Mouse (Mus musculus) kidney, adult 18-20 months (tissue): ENCODE measurements around the gene Olfr961.

ENCODE experiments used
- DNase-seq: peaks from one replicate; pipeline ENCODE4 v3.0.0; 2021

Gene Olfr961

DNA sequence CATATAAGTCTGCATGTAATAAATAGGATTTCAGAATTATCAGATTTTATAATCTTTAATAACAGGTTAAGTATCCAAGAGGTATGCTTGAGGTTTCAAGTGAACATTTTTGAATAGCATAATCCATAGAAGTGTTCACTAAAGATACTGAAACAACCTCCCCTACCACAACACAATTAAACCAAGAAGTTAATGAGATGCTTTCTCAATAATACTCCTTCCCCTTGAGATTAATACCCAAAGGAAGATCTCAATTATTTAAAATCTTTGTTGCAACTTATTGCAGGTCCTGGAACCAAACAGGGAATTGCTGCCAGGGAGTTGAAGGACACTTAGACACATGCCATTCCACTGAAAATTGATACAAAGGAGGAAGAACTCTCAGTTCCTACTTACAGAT is at the start of gene Olfr961:
Gene Olfr961 (plus strand): TSS at position 301 of the 400 bp plus-strand sequence.
- DNase-seq: no peak

DNA sequence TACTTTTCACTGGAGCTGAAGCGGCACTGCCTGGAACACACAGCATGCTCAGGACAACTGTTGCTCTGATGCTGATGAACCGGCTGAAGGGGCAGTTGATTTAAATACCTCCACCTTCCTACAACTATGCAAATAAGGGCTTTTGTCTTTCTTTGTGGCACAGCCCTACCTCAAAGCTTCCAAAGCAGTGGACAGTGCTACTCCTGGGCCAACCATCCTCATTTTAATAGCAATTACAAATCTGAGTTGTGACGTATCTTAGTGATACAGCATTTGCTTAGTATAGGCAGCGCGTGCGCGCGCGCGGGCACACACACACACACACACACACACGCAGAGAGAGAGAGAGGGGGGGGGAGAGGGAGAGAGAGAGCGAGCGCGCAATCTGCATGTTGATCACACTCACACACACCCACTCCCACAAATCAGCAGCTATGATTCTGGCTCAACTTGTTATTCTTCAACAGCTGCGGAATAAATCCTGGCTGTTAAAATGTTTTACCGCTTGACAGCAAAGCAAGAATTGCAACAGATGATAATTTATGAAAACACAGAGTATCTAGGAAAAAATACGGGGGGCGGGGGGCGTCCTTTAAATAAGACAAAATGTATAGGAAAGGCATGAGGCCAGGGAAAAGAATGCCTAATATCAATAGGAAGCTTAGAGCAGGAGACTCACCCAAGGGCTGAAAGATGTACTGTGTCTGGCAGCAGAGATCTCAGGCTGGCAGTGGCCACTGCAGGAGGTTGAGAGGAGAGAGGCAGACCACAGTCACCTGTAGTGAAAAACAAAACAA is 42.2 kb upstream of the Olfr961 start:
- DNase-seq: no peak

DNA sequence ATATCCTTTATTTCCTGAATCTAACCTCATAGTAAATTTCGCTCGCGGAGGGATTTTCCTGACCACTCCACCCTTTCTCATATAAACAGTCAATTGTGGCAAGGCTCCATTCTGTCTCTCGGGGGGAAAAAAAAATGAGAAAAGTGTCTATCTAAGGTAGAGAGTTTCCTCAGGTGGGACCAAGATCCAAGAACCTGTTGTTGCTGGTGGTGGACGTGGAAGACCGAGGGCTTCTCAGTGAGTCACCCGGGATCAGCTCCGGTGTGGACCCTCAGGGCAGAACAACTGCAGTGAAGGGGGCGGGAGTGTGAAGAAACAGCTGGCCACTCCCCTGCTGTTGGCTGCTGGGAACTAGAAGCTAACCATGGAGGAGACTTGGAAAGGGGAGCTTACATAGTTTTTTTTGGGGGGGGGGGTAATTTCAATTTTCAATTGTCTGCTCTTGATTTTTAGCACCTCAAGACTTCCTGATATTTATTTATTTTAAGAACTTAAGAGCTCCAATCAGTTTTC is 41.5 kb upstream of the Olfr961 start:
- DNase-seq: no peak

DNA sequence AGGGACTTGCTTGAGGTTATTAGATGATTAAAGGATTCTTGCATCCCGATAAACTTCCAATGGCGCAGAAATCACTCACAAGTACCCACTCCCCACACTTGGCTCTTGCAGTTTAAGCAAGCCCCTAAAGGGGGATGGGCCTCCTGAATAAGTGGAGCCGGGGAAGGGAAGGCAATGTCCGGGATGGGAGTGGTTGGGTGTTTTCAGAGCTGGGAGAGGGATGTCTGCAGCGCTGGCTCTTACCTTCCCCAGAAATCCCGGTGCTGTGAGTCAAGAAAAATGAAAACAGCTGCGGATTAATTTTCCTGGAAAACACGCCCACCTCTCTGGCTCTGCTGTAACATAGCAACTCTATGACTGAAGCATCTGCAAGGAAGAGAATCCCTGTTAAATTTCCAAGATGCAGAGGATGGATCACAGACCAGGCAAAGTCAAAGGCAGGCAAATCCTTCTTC is 40.9 kb upstream of the Olfr961 start, which contains the start of gene AW551984:
Gene AW551984 (minus strand): TSS at position 405 of the 455 bp plus-strand sequence.
- DNase-seq: no peak

DNA sequence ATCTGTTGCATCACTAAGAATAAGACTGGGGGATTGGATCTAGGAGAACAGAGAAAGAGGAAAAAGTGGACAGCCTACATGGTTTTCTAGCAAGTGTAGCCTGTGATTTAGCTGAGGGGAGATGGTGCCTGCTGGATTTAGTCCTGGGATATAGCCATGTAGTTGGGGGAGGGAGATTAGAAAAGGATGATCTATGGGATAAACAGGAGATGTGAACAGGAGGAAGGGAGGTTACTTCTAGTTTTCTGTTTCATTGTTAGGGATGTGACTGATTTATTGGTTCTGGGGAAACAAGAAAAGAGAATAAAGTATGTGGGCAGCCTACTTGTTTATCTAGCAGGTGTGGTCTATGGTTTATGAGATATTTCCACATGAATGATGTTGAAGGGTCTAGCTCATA is 36.4 kb upstream of the Olfr961 start:
- DNase-seq: no peak

DNA sequence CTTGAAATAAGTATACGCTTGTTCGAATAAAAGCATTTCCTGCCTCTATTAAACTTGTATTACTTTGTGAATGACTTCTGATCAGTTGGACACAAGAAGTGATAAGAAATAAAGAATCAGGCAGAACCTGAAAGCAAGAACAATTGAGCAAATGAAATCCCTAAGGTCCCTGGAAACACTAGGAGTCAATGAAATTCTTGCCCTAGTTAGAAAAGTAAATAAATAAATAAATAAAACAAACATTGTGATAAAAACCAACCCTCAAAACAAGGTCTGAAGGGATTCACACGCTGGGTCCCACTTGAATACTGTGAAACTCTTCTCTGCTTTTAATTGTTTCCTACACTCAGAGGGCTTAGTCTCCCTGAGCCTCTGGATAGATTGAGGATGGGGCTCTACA is 34.5 kb upstream of the Olfr961 start, which contains the start of gene Olfr148:
Gene Olfr148 (plus strand): TSS at position 301 of the 400 bp plus-strand sequence.
- DNase-seq: no peak

DNA sequence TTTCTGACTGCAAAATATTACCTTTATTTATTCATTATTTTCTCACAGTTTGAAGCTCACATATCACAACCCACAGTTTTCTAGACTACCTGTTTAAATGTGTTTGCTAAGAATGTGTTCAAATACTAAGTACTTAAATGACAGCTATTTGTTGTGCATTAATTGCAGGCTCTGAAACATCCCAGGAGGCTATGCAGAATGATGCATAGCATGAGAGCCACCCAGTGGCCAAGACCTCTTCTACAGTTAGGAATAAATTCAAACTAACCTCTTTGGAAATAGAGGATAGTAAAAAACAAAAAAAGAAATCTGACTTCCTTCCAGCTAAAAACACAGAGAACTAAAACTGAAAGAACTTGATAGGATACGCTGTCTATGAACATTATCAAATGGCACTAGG is 32.9 kb upstream of the Olfr961 start:
- DNase-seq: no peak

DNA sequence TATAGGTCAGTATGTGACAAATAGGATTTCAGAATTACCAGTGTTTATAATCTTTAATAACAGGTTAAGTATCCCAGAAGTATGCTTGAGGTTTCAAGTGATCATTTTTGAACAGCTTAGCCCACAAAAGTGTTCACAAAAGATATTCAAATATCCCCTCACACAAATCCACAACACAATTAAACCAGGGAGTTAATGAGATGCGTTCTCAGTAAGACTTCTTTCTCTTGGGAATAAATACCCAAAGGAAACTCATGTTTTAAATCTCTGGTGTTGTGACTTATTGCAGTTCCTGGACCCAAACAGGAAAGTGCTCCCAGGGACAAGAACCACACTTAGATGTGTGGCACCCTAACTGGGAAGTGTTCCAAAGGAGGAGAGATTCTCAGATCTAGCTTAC is 23.8 kb upstream of the Olfr961 start, which contains the start of gene Olfr960:
Gene Olfr960 (plus strand): TSS at position 301 of the 400 bp plus-strand sequence.
- no peak for DNase-seq

DNA sequence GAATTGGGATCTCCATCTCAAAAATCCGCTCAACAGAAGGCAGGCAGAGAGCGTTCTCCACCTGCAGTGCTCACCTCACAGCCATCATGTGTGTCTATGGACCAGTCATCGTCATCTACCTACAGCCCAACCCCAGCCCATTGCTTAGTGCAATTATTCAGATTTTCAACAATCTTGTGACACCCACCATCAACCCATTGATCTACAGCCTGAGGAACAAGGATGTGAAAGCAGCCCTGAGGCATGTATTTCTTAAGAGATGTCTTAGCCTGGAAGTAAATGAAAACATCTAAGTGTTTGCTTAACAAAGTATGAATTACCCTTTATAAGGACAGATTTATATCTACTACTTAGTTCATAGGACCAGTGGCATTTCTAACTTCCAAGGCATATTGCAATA is 21.1 kb upstream of the Olfr961 start:
- DNase-seq: no peak

DNA sequence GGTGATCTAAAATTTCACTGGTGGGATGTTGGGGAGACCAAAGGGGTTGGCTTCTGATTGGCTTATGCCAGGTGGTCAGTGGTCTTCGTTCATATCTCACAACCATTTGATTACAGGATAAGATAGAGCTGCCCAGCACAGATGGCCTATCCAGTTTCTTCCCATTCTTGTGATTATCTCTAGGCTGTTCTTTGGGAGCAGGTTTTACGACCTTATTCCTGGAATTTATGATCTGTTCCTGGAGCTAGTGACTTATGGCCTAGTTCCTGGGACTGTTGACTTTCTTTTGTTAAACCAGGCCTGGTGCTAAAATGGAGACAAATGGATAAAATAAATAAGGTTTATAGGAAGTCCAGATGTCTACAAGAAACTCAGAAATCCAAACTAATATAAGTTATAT is 20.2 kb upstream of the Olfr961 start:
- DNase-seq: no peak

DNA sequence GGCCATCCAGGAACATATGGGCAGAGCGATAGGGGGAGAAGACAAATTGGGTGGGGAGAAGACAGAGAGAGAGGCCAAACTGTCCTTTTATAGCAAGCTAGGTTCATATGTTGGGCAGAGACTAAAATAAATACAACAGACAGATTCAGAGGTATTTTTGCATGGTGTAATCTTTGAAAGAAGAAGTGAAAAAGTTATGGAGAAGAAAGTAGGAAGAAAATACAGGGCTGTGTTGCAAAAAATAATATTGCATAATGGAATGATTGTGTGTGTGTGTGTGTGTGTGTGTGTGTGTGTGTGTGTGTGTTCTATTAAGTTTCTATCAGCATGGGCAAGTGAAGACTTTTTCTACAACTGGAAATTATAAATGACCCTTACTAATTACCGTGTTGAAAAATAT is 15.8 kb upstream of the Olfr961 start:
- no peak for DNase-seq

DNA sequence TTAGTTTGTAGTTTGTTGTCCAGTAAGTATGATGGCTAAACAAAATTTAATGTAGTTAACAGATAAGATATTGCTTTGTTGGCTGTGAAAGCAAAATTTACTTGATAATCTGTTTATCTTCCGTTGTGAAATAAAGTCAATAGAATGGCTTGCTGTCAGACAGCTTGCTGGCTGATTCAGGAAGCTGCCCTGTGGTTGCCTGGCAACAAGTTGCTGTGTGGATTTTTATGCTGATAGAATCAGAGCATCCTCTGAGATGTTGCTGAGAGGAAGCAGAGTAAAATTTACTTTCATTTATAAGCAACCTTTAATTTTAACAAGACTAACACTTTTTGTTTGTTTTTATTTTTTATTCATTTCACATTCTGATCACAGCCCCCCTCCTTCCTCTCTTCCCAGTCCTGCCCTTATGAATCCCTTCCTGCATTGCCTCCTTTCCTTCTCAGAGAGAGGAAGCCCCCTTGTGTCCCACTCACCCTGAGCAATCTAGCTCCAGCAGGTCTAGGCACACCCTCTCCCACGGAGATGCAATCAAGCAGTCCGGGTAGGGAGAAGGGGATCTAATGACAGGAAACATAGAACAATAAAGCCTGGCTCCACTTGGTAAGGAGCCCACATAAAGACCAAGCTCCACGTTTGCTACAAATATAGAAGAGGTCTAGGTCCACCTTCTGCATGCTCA is 10.8 kb upstream of the Olfr961 start:
- DNase-seq: no peak

DNA sequence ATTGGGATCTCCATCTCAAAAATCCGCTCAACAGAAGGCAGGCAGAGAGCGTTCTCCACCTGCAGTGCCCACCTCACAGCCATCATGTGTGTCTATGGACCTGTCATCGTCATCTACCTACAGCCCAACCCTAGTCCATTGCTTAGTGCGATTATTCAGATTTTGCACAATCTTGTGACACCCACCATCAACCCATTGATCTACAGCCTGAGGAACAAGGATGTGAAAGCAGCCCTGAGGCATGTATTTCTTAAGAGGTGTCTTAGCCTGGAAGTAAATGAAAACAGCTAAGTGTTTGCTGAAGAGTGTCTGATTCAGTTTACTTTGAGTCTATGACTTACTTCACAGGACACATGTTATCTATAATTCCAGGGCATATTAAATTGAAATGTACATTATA is 2.5 kb downstream of the Olfr961 start:
- no peak for DNase-seq

DNA sequence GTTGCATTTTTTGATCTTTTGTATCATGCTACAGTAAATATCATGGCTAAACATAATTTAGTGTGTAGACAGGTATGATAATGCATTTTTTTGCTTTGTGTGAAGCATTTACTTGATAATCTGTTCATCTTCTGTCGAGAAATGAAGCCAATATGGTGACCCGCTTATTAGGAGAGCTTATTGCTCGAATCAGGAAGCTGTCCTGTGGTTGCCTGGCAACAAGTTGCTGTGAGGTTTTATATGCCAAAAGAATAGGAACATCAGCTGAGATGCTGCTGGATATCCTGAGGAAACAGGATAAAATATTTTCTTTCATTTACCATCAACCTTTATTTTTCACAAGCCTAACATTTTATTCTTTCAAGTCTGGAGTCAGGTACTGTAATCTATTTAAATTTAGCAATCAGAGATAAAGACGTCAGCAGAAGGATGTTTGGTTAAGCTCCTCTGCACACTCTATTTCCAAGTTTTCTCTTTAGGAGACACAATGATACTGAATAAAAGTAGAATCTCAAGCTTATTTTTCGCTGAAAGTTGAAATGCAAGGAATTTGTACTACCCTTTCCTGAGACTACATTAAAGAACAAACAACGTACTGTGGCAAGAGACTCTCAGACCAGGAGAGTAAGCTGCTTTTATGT is 10.0 kb downstream of the Olfr961 start:
- no peak for DNase-seq

DNA sequence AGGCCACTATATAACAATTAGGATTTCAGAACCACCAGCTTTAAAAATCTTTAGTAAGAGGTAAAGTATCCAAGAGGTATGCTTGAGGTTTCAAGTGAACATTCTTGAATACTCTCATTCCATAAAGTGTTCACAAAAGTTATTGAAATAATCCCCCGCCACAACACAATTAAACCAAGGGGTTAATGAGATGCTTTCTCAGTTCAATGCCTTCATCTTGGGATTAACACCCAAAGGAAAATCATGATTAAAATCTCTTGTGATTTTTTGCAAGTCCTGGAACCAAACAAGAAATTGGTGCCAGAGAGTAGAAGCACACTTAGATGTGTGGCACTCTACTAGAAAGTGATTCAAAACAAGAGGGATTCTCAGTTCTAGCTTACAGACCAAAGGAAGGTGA is 22.0 kb downstream of the Olfr961 start, which contains the start of gene Olfr963:
Gene Olfr963 (plus strand): TSS at position 301 of the 400 bp plus-strand sequence.
- DNase-seq: no peak

DNA sequence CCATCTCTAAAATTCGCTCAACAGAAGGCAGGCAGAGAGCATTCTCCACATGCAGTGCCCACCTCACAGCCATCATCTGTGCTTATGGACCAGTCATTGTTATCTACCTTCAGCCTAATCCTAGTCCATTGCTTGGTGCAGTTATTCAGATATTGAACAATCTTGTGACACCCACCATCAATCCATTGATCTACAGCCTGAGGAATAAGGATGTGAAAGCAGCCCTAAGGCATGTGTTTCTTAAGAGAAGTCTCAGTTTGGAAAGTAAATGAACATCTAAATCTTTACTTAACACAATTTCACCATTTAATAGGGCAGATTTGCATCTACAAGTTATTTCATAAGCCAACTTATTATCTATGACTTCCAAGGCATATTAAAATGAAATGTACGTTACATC is 24.8 kb downstream of the Olfr961 start:
- DNase-seq: no peak

DNA sequence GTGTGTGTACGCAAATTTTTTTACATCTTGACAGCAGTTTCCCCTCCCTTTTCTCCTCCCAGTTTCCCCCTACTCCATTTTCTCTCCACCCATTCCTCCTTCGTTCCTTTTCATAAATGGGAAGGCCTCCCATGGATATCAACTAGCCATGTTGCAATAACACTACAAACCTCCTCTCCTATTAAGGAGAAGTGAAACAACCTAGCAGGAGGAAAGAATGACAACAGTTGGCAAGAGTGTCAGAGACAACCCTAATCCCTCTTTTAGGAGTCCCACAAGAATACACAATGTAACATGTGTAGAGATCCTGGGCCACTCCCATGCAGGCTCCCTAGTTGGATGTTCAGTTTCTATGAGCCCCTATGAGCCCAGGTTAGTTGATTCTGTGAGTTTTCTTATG is 29.9 kb downstream of the Olfr961 start:
- no peak for DNase-seq

DNA sequence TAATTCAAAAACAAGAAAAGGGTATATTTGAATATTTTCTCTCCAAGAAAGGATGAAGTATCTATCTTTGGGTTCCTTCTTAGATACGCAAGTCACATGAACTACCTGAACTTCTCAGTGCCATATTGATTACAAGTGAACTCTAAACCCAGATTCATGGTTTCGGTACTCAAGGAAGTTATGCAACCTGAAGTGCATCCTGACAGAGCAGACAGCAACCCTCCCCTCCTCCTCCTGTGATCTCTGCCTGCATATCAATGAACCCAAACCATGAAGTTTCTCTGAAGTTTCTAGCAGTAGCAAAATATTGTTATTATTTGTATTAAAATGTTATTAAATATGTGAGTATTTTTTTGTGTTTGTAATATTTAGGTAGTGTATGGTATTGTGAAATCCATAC is 33.7 kb downstream of the Olfr961 start:
- no peak for DNase-seq

DNA sequence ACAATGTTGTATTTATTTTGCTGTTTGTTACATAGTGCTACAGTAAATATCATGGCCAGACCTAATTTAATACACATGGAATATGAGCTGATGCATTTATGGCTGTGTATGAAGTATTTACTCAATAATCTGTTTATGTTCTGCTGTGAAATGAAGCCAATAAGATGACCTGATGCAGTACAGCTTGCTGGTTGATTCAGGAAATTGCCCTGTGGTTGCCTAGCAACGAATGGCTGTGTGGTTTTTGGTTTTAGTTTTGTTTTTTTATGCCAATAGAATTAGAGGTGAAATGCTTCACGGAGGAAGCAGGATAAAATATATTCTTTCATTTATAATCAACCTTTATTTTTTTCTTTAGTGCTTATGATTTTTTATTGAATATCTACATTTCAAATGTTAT is 34.4 kb downstream of the Olfr961 start:
- DNase-seq: no peak
